Mouse (Mus musculus): ENCODE measurements around the gene Pla2g4e.

DNA sequence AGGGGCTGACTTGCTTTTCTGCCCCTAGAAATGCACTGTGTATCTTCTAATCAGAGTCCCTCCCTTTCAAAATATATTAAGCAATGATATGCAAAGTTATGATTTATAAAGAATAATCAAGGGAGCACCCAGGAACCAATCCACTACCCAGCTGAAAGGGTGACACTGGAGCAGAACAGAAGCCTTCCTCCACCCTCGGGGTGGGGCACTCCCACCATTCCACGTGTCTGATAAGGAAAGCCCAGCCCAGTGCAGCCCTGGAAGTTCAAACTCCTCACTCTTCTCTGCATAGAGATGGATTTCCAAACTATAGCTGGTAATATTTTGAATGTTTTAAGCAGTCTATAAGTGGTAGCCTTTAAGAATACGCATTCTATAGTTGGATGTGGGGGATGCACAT is 13.5 kb downstream of the Pla2g4e start:
- TF ChIP-seq CTCF (IDR thresholded peaks at IDR 0.05; ENCODE audit: low read depth, low read length) (no peak), POLR2A (IDR thresholded peaks at IDR 0.05; ENCODE audit: insufficient read depth, low read length) (no peak)

Data from ES-Bruce4 (cell line).